Mouse (Mus musculus) liver, embryonic 14.5 days (tissue): ENCODE results near the gene Gngt2. TPM values are rescaled to one million over a fixed set of nuclear protein-coding genes. Genes with fewer than 3 reads are reported as not detected.

Source experiments
- ATAC-seq: fragments of 200-750 bp; cut with Nextera tagmentation; 2 replicates; pipeline ENCODE4 v1.8.0; 2017; ENCODE audit warnings: moderate number of reproducible peaks, mild to moderate bottlenecking, moderate library complexity; ENCODE audit not compliant: insufficient read depth
- DNase-seq, 3 experiments: peaks; one replicate each; pipeline ENCODE4 v3.0.0-alpha.2; 2012 to 2013; ENCODE audit warnings: low read depth in 3 of 3, low spot score in 3 of 3
- H3K27ac ChIP-seq: fragments of 300-500 bp; sonication (generic); 2 replicates; pipeline ENCODE4 v1.5.1; 2014; ENCODE audit warnings: moderate library complexity, mild to moderate bottlenecking, control low read depth, inconsistent platforms
- H3K27me3 ChIP-seq: fragments of 300-500 bp; sonication (generic); 2 replicates; pipeline ENCODE4 v1.6.1; 2014; ENCODE audit warnings: mild to moderate bottlenecking, low read length, moderate library complexity; ENCODE audit not compliant: control insufficient read depth, insufficient read depth
- H3K36me3 ChIP-seq: fragments of 300-500 bp; sonication (generic); replicated peaks from 2 replicates; pipeline ENCODE4 v1.6.1; 2014; ENCODE audit warnings: low read depth; ENCODE audit not compliant: control insufficient read depth, insufficient read depth
- H3K4me1 ChIP-seq, 2 experiments: fragments of 200-500 bp in 1 of 2; fragments of 300-500 bp in 1 of 2; sonication (generic) in 1 of 2; replicated peaks; 2 replicates each; pipeline ENCODE4 v1.6.1; 2012 to 2014; ENCODE audit warnings: antibody characterized with exemption in 1 of 2, inconsistent platforms in 1 of 2, low read length in 1 of 2; ENCODE audit not compliant: control insufficient read depth in 2 of 2, insufficient read depth in 2 of 2
- H3K4me2 ChIP-seq: fragments of 300-500 bp; sonication (generic); 2 replicates; pipeline ENCODE4 v1.6.1; 2014; ENCODE audit warnings: low read depth, mild to moderate bottlenecking, control low read depth, moderate library complexity
- H3K4me3 ChIP-seq, 2 experiments: fragments of 200-500 bp in 1 of 2; fragments of 300-500 bp in 1 of 2; sonication (generic) in 1 of 2; 2 replicates each; pipeline ENCODE4 v1.5.1; 2012 to 2014; ENCODE audit warnings: low read depth in 2 of 2, low read length in 2 of 2, mild to moderate bottlenecking in 2 of 2, control low read depth in 1 of 2, inconsistent platforms in 1 of 2, moderate library complexity in 1 of 2; ENCODE audit not compliant: insufficient read depth in 1 of 2
- H3K9ac ChIP-seq: fragments of 300-500 bp; sonication (generic); replicated peaks from 2 replicates; pipeline ENCODE4 v1.6.1; 2014; ENCODE audit warnings: mild to moderate bottlenecking, control low read depth, moderate library complexity
- H3K9me3 ChIP-seq: fragments of 300-500 bp; sonication (generic); 2 replicates; pipeline ENCODE4 v1.6.1; 2016; ENCODE audit warnings: low read length, mixed read lengths; ENCODE audit not compliant: control insufficient read depth
- CTCF ChIP-seq: IDR thresholded peaks from 2 replicates; pipeline ENCODE4 v1.5.1; 2016; ENCODE audit warnings: antibody characterized with exemption, low read depth, control low read depth
- EP300 ChIP-seq: IDR thresholded peaks from 2 replicates; pipeline ENCODE4 v1.6.1; 2016; ENCODE audit warnings: antibody characterized with exemption, low read depth
- WGBS: fragments of 180-500 bp; shearing (Covaris S2); extraction: QIAGEN DNeasy Blood & Tissue Kit; methylation state at CpG from one replicate; pipeline ENCODE4 v1.1.7; 2014; ENCODE audit not compliant: insufficient replicate concordance; 5-methylcytosine and 5-hydroxymethylcytosine counted together
- polyA plus RNA-seq, 2 experiments: library from polyadenylated mRNA; depleted of rRNA in 1 of 2; stranded (reverse) in 1 of 2; unstranded in 1 of 2; fragments of >200 nt; fragmentation: Nextera tagmentation in 1 of 2; extraction: Ambion mirVana in 1 of 2; gene quantifications; 2 replicates each; pipeline versions ENCODE4 v1.2.1 to v1.2.3; 2012 to 2014

Gene Gngt2
- polyA plus RNA-seq, 2 experiments = 13.0 to 16.5 TPM

DNA sequence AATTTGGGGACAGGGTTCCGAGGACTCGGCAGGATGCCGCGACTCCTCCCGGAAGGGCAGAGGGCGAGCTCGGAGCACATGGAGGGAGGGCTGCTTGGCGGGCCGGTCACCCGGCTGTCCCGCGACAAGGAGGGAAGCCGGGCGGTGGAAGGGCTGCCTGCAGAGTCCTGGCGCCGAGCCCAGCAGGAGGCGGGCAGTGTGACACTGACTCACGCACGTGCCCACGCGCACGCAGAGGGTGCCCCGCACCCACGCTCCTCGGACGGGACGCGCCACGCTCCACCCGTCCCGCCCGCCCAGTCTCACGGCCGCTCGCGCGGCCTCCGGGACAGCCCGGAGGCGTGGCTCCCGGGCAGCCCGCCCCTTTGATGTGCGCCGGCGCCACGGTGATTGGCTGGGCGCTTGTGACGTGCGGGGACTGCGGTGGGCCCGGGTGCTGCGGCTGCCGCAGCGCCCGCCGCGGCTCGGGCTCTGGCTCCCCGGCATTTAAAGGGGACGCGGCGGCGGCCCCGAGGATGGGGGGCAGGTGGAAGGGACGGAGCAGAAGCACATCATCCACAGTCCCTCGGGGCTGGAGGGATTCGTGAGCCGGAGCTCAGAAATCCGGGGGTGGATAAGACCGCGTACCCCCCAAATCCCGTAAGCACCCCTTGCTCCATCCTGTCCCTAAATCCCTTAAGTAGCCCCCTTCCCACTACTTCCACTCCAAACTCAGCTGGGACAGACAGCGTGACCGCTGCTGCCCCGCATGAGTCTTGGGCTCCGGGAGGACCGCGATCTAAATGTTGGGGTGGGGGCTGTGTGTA is 12.7 kb upstream of the Gngt2 start, which contains the start of gene Phospho1:
Phospho1 (plus strand) TSS at position 429 of the 806 bp plus-strand sequence.
- WGBS = under 1% methylated on average over 70 of the region's 78 CpGs
- TF ChIP-seq EP300 (no peak), CTCF (peak; percentile 22; the same call in 1 of the 2 replicates)
- H3K9ac ChIP-seq = peak within 1 kb of the TSS; percentile 96
- ATAC-seq (peak; percentile 94), DNase-seq (peak; percentile 79 to 86 (median 82))
- H3K4me3 ChIP-seq = peak within 1 kb of the TSS; percentile 76 to 84
- peaks cover 22 to 46% of the 10 kb centered on the region in 2 experiments for H3K4me1 ChIP-seq
- no peaks in the 10 kb centered on the region for H3K9me3 ChIP-seq
- no peaks in the 10 kb centered on the region for H3K36me3 ChIP-seq
- H3K4me2 ChIP-seq = peak within 1 kb of the TSS; percentile 80
- H3K27me3 ChIP-seq = peaks cover 15% of the 10 kb centered on the region
- peak within 1 kb of the TSS; percentile 53 for H3K27ac ChIP-seq

- Histone ChIP-seq H3K36me3 (no peaks in the 10 kb centered on the region), H3K9ac (peak overlapping the region; percentile 96), H3K4me2 (peak overlapping the region; percentile 80), H3K27me3 (peaks cover 21% of the 10 kb centered on the region), H3K4me1 (peaks cover 22 to 46% of the 10 kb centered on the region in 2 experiments), H3K4me3 (peak overlapping the region; percentile 76 to 84), H3K27ac (peak overlapping the region; percentile 53), H3K9me3 (no peaks in the 10 kb centered on the region)
- DNase-seq (no peak), ATAC-seq (peak; percentile 0; the same call in 1 of the 2 replicates)
- WGBS = 6% methylated on average over 11 of the region's 11 CpGs
- TF ChIP-seq EP300 = no peak
- TF ChIP-seq CTCF = no peak
Observed at GRCm38 (mm10) chr11:95824877-95825243, 12.2 kb upstream of the Gngt2 start.

- peaks cover 18 to 46% of the 10 kb centered on the region in 2 experiments for H3K4me1 ChIP-seq
- peak overlapping the region; percentile 53 for H3K27ac ChIP-seq
- peak overlapping the region; percentile 76 to 84 for H3K4me3 ChIP-seq
- WGBS = 50% methylated on average over 3 of the region's 3 CpGs
- no peaks in the 10 kb centered on the region for H3K9me3 ChIP-seq
- DNase-seq (no peak), ATAC-seq (no peak)
- no peaks in the 10 kb centered on the region for H3K36me3 ChIP-seq
- TF ChIP-seq EP300 = no peak
- TF ChIP-seq CTCF = no peak
- H3K27me3 ChIP-seq = peaks cover 29% of the 10 kb centered on the region
- H3K9ac ChIP-seq = peak overlapping the region; percentile 96
- peak overlapping the region; percentile 80 for H3K4me2 ChIP-seq
Observed at GRCm38 (mm10) chr11:95825625-95826024, 11.4 kb upstream of the Gngt2 start.

- no peaks in the 10 kb centered on the region for H3K9me3 ChIP-seq
- H3K4me2 ChIP-seq = peak overlapping the region; percentile 61
- TF ChIP-seq CTCF = no peak
- 0 out of 2 replicates have a peak, but pooled peaks have one; percentile 39 for TF ChIP-seq EP300
- peaks cover 17 to 48% of the 10 kb centered on the region in 2 experiments for H3K4me1 ChIP-seq
- H3K4me3 ChIP-seq = peak overlapping the region; percentile 29 to 33
- H3K36me3 ChIP-seq = no peaks in the 10 kb centered on the region
- ATAC-seq = no peak
- H3K27me3 ChIP-seq = peaks cover 38% of the 10 kb centered on the region
- DNase-seq = no peak
- peak overlapping the region; percentile 96 for H3K9ac ChIP-seq
- 36% methylated on average over 6 of the region's 6 CpGs for WGBS
- H3K27ac ChIP-seq = peak overlapping the region; percentile 53
Observed at GRCm38 (mm10) chr11:95826317-95827167, 10.5 kb upstream of the Gngt2 start.
